Mouse (Mus musculus) sigmoid colon, adult 10 weeks (tissue): ENCODE measurements around the gene Spin2c. TPM values are rescaled to one million over a fixed set of nuclear protein-coding genes. Genes with fewer than 3 reads are reported as not detected.

Source experiments
- polyA plus RNA-seq: library from polyadenylated mRNA; stranded (reverse); fragments of 350-450 nt; fragmentation: Illumina TruSeq; extraction: RNeasy Lipid Tissue Mini Kit (QIAGEN cat#74804); gene quantifications from one replicate; pipeline ENCODE4 v1.2.3, GENCODE M21; 2014; ENCODE audit warnings: low read depth, low replicate concordance

Gene Spin2c
- 2.5 TPM for polyA plus RNA-seq

DNA sequence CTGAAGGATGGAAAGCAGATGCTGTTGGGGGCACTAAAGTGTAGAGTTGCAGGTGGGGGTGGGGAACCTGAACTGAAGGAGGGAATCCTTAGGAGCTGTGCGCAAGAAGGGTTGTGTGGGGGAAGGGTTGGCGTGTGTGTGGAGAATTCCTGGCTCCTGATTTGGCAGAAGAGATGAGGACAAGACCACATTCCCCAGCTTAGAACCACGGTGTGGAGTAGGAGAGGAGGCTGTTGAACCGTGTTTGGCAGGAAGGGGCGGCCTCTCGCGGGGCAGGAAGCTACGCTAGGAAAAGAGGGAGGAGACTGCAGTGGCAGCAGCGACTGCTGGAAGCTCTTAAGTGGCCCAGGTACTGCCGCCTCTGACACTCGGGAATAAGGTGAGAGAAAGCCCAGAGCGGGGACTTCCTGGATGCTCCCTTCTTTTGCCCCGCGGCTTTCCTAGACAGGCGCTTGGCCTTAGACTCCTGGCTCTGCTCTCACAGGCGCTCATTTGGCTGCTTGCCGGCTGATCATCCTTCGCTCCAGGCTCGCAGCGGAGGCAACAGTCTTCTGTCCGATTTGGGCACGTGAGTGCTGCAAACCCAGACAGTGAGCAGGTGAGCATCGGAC lies at the start of gene Spin2c:
Gene Spin2c (plus strand): TSS at position 275 of the 611 bp plus-strand sequence.

Other genes starting within 250 kb of the Spin2c start
- gene Kctd12b, start 135.8 kb upstream of the Spin2c start, polyA plus RNA-seq, result 20.2 TPM
- 32.7 TPM for gene Nbdy, start 108.6 kb upstream of the Spin2c start, polyA plus RNA-seq
- gene Samt1, start 180.4 kb downstream of the Spin2c start, polyA plus RNA-seq, result not detected
- not detected for gene 4921511M17Rik, start 201.6 kb downstream of the Spin2c start, polyA plus RNA-seq
- gene Gm10057, start 222.8 kb downstream of the Spin2c start, polyA plus RNA-seq, result not detected